8 mouse cellular contexts compared by ENCODE assay signal in genomic region chr8:70790846-70791245, GRCm38 (mm10). TPM values are rescaled to one million over a fixed set of nuclear protein-coding genes. Genes with fewer than 3 reads are reported as not detected.
DNase-seq lines count a peak whose midpoint lies in the region; ATAC-seq and TF ChIP-seq lines count a peak whose summit lies in the region.

No protein-coding gene starts in this region.

- H3K4me1 ChIP-seq in limb, embryonic 12.5 days (replicated peaks) = peaks cover 51% of the 10 kb centered on the region
- peaks cover 34% of the 10 kb centered on the region for H3K4me1 ChIP-seq in stomach, embryonic 16.5 days (ENCODE audit: control insufficient read depth, insufficient read depth, low read length)

- intact Hi-C loops in gastrocnemius, adult 2 months (cut with DNase I) = no loop called here

- H3K4me3 ChIP-seq in gastrocnemius, adult 2 months = peak overlapping the region; percentile 83
- H3K4me3 ChIP-seq in limb, embryonic 12.5 days (replicated peaks) = peak overlapping the region; percentile 73
- H3K4me3 ChIP-seq in stomach, embryonic 16.5 days (replicated peaks; ENCODE audit: low read length) = peak overlapping the region; percentile 83

- no peak overlapping the region for H3K27ac ChIP-seq in gastrocnemius, adult 2 months
- H3K27ac ChIP-seq in limb, embryonic 12.5 days = peak overlapping the region; percentile 57; the same call in 1 of the 2 replicates
- no peak overlapping the region; the same call in 1 of the 2 replicates for H3K27ac ChIP-seq in stomach, embryonic 16.5 days (ENCODE audit: low read length)

- H3K36me3 ChIP-seq in limb, embryonic 12.5 days = peaks cover 40% of the 10 kb centered on the region
- peaks cover 13% of the 10 kb centered on the region for H3K36me3 ChIP-seq in stomach, embryonic 16.5 days (ENCODE audit: control insufficient read depth, insufficient read depth, low read length)

- H3K27me3 ChIP-seq in limb, embryonic 12.5 days = peaks cover 10% of the 10 kb centered on the region; the same call in 1 of the 2 replicates
- H3K27me3 ChIP-seq in stomach, embryonic 16.5 days (ENCODE audit: control insufficient read depth, insufficient read depth, low read length) = no peaks in the 10 kb centered on the region

- no peak for TF ChIP-seq CTCF in gastrocnemius, adult 2 months (IDR thresholded peaks at IDR 0.05)

- WGBS in limb, embryonic 12.5 days = 57% methylated on average over 8 of the region's 8 CpGs
- WGBS in stomach, embryonic 16.5 days = 49% methylated on average over 8 of the region's 8 CpGs

- H3K9me3 ChIP-seq in limb, embryonic 12.5 days = no peaks in the 10 kb centered on the region
- H3K9me3 ChIP-seq in stomach, embryonic 16.5 days (replicated peaks; ENCODE audit: control insufficient read depth, low read length) = no peaks in the 10 kb centered on the region

- peak overlapping the region; percentile 87 for H3K9ac ChIP-seq in limb, embryonic 12.5 days (replicated peaks)
- H3K9ac ChIP-seq in stomach, embryonic 16.5 days (ENCODE audit: low read length) = peak overlapping the region; percentile 96

- DNase-seq in gastrocnemius, adult 2 months = no peak
- no peak for DNase-seq in gastrocnemius, postnatal 4 days (ENCODE audit: low spot score in 2 of 2)
- DNase-seq in right cerebral cortex, adult 18-20 months = peak; percentile 79
- no peak for DNase-seq in right cerebral cortex, postnatal 4 days
- DNase-seq in frontal cortex, postnatal 25 days (ENCODE audit: low spot score in 2 of 2) = no peak
- no peak for DNase-seq in retina, embryonic 14.5 days (ENCODE audit: low spot score)

- no peak for ATAC-seq in limb, embryonic 12.5 days (ENCODE audit: insufficient number of reproducible peaks, insufficient read depth, low FRiP score, low TSS enrichment, low read depth)
- ATAC-seq in stomach, embryonic 16.5 days (ENCODE audit: insufficient read depth, low FRiP score) = no peak

- peak overlapping the region; percentile 70 for H3K4me2 ChIP-seq in limb, embryonic 12.5 days
- peak overlapping the region; percentile 93 for H3K4me2 ChIP-seq in stomach, embryonic 16.5 days (ENCODE audit: low read depth, low read length)

RNA-seq across cellular contexts. Expression of gene Mast3, which starts 14.0 kb away (rescaled TPM):
- total RNA-seq in gastrocnemius, adult 2 months (2021) = 1 to 10 TPM; 2.7 to 3.6 TPM
- total RNA-seq in gastrocnemius, postnatal 4 days (2021) = 10 to 100 TPM; 12.3 to 14.6 TPM
- polyA plus RNA-seq in limb, embryonic 12.5 days (2016; fragmentation: Nextera tagmentation; extraction: Ambion mirVana) = 13.2 and 14.5 TPM in 2 replicates
- 10.0 and 10.5 TPM in 2 replicates for polyA plus RNA-seq in stomach, embryonic 16.5 days (2015; fragmentation: Nextera tagmentation; extraction: Ambion mirVana)

RNA-seq across cellular contexts. Expression of gene Pik3r2, which starts 14.3 kb away (rescaled TPM):
- 10 to 100 TPM; 13.9 to 16.2 TPM for total RNA-seq in gastrocnemius, adult 2 months (2021)
- total RNA-seq in gastrocnemius, postnatal 4 days (2021) = 10 to 100 TPM; 65.2 to 73.0 TPM
- polyA plus RNA-seq in limb, embryonic 12.5 days (2016; fragmentation: Nextera tagmentation; extraction: Ambion mirVana) = 80.2 and 80.6 TPM in 2 replicates
- 57.6 and 60.8 TPM in 2 replicates for polyA plus RNA-seq in stomach, embryonic 16.5 days (2015; fragmentation: Nextera tagmentation; extraction: Ambion mirVana)

RNA-seq across cellular contexts. Expression of gene Il12rb1, which starts 17.4 kb away (rescaled TPM):
- not detected for total RNA-seq in gastrocnemius, adult 2 months (2021)
- total RNA-seq in gastrocnemius, postnatal 4 days (2021) = not detected
- polyA plus RNA-seq in limb, embryonic 12.5 days (2016; fragmentation: Nextera tagmentation; extraction: Ambion mirVana) = not detected in 2 replicates
- polyA plus RNA-seq in stomach, embryonic 16.5 days (2015; fragmentation: Nextera tagmentation; extraction: Ambion mirVana) = 0.23 TPM in 1 of 2 replicates, not detected in the other

RNA-seq across cellular contexts. Expression of gene Mpv17l2, which starts 30.1 kb away (rescaled TPM):
- total RNA-seq in gastrocnemius, adult 2 months (2021) = 10 to 100 TPM; 21.0 to 22.8 TPM
- 10 to 100 TPM; 27.0 to 27.4 TPM for total RNA-seq in gastrocnemius, postnatal 4 days (2021)
- polyA plus RNA-seq in limb, embryonic 12.5 days (2016; fragmentation: Nextera tagmentation; extraction: Ambion mirVana) = 25.8 and 29.0 TPM in 2 replicates
- polyA plus RNA-seq in stomach, embryonic 16.5 days (2015; fragmentation: Nextera tagmentation; extraction: Ambion mirVana) = 47.6 and 54.3 TPM in 2 replicates

RNA-seq across cellular contexts. Expression of gene Rab3a, which starts 36.4 kb away (rescaled TPM):
- 10 to 100 TPM; 31.9 to 39.8 TPM for total RNA-seq in gastrocnemius, adult 2 months (2021)
- total RNA-seq in gastrocnemius, postnatal 4 days (2021) = 10 to 100 TPM; 41.0 to 44.4 TPM
- 13.7 and 13.8 TPM in 2 replicates for polyA plus RNA-seq in limb, embryonic 12.5 days (2016; fragmentation: Nextera tagmentation; extraction: Ambion mirVana)
- polyA plus RNA-seq in stomach, embryonic 16.5 days (2015; fragmentation: Nextera tagmentation; extraction: Ambion mirVana) = 23.4 and 23.8 TPM in 2 replicates
